Mouse (Mus musculus) adrenal gland, adult (tissue): ENCODE measurements around the gene Dpm2.
A peak's percentile ranks its signal among the peaks of the same experiment; 100 is the strongest.

Experiments used
- DNase-seq, 2 experiments: peaks; one replicate each; pipeline ENCODE4 v3.0.0; 2022 to 2023; ENCODE audit warnings: low spot score in 1 of 2; ENCODE audit not compliant: inconsistent age in 2 of 2

Dpm2 gene

DNA sequence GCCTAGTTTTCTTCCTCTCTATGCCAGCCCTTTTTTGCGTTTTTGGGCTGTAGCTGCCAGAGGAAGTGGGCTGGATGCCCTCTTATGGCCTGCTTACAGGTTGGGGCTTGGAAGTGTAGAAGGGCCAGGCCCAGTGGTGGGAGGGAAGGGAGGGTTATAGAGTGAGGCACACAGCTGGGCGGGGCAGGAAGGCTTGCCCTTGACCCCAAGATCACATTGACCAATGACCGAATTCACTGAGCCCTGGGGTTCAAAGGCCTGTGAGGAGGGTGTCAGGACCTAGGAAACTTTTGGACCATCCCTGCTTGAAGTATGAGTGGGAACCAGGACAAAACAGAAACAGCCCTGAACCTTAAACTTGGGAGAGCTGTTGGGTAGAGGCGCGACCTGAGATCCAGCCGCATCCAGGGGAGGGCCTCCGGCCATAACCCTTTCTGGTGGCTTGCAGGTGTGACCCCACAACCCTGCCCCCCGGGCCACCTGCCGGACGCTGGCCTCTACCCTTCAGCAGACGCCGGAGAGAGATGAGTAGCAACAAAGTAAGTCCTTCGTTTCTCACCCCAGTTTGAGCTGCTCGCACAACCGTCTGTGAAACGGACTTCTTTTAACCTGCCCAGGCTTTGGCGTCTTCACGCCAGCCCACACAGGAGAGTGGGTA is 38.2 kb downstream of the Dpm2 start:
- peak in 1 of 2 experiments; percentile 54 for DNase-seq

DNA sequence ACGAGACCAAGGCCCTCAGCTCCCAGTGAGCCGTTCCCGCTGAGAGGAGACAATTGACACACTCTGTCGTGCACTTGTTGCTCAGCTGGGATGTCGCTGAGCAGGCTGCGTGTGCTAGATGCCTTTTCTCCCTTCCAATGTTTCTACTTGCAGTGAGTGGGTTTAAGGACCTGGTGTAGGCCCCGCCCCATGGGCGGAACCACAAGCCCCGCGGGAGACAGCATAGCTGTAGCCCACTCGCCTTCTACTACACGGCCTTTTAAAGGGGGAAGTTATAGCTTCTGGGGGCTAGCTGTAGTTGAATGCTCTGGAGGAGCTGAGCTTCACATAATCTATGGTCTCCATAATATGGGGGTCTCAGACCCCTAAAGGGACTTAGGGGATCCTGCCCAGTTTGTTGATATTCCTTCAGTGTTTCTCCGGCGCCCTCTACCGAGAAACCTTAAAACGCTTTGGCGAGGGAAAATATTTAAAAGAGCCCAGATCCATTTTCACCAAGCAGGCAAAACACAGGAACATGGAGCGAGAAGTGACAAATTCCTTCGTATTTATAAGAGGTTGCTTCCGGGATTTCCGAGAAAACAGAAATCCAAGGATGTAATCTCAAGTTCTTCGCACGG is 40.1 kb downstream of the Dpm2 start:
- peak; percentile 31 to 83 for DNase-seq

DNA sequence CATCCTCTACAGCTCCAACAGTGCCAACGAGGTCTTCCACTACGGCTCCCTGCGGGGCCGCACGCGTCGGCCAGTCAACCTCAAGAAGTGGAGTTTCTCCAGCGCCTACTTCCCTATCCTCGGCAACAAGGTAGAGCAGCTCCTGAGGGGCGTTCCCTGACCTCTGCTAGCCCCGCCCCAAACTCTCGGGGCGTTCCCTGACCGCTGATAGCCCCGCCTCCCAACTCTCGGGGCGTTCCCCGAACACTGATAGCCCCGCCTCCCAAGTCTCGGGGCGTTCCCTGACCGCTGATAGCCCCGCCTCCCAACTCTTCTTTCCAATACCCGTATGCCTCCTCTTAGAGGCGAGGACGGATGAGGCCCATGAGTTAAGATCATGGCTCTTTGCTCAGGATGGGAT is 41.6 kb downstream of the Dpm2 start:
- no peak for DNase-seq

DNA sequence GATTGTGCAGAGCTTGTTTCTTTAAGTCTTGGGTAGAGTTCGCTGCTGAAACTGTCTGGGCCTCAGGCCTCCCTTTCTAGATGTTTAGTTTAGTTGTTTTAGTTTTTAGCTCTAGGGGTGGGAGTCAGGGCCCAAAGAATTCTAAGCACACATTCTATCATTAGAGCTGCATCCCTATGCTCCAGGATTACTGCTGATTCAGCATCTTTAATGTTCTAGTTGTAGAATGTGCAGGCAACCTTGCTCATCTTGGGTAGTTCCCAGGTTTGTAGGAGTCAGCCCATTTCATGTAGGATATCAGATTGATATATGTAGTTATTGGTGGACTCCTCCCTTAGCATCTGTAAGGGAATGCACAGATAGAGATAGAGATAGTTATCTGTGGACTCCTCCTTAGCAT is 46.5 kb downstream of the Dpm2 start:
- no peak for DNase-seq

DNA sequence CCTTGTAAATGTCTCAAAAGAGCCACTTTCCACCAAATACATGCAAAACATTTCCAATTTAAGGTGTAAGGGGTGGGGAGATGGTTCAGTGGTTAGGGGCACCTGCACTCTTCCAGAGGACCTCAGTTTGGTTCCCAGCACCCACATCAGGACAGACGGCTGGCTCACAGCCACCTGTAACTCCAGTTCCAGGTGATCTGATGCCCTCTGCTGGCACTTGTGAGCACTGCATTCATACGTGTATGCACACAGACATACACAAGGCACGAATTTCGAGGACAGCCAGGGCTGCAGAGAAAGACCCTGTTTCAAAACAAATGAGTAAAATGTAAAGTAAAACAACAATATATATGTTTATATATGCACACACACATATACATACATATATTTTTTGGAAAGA is 46.9 kb downstream of the Dpm2 start:
- no peak for DNase-seq

DNA sequence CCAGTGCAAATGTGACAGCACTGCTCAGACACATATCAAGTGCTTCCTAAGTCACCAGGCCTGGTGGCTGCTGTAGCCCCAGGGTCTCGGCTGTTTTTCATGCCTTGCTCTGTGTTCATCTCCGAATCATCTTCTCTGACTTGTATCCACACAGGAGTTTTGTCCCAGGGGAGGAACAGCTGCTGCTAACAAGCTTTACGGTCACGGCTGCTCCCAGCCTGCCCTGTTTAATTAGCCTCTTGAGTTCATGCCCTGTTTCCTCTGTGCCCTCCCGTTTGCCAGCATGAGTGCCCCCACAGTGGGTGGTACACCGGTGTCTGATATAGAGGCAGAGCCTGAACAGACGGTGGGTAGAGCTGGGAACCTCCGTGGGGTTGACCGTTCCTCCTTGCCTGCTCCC is 47.4 kb downstream of the Dpm2 start:
- no peak for DNase-seq

DNA sequence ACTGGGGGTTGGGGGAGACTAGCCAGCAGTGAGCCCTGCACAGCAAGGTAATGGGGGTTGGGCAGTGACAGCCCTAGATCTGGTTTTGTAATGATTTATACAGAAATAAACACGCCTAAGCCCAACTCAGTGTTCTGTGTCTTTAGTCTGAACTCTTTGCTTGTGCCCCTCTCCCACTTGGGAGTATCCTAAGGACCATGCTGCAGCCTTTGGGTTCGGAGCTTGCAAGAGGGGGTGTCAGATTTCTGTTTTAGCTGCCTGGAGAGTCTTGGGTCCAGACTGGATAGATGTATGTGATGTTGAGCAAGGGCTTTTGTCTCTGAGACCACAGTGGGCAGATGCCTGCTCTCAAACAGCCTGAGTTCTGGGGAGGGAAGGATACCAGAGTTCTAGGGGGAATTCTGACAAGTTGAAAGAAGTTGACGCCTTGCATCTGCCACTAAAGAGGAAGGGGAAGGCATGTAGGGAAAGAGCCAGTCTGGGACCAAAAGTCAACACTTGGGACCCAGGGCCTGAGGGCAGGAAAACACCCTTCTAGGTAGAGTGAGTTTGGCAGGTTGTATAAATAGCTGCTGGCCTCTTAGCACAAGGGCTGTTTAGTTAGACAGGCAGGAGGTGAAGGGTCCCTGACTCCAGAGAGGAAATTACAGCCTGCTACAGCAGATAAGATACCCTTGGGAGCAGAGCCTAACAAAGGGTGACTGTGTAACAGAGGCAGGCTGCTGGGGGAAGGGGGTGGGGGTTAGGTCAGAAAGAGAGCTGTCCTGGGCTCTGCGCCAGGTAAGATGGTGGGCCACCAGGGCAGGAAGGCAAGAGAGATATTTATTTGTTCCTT is 50.2 kb downstream of the Dpm2 start:
- DNase-seq, result peak; percentile 68 to 80

DNA sequence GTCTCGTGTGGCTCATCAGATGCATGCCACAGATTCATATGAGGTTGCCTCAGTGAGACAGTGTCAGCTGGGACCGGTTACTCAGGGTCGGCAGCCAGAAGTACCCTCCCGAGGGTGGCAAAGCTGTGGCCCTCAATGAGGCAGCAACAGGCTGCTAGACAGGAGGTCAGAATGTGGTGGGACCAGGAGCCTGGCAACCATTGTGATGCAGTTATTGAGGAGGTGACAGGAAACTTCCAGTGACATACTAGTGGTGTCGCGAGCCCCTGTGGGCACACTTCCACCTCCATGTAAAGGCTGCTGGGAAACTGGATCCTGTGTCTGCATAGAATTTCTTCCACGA is 50.8 kb downstream of the Dpm2 start, which contains the start of gene Ak1:
TSS of gene Ak1 (plus strand) at position 242 of the 343 bp plus-strand sequence.
- no peak for DNase-seq
